Mouse (Mus musculus) neural tube, embryonic 15.5 days (tissue): ENCODE measurements around the gene Gm10401. TPM values are rescaled to one million over a fixed set of nuclear protein-coding genes. Genes with fewer than 3 reads are reported as not detected.

Experiments
- ATAC-seq: fragments of 200-750 bp; cut with Nextera tagmentation; 2 replicates; pipeline ENCODE4 v1.8.0; 2017; ENCODE audit warnings: mild to moderate bottlenecking, moderate TSS enrichment, moderate library complexity; ENCODE audit not compliant: low FRiP score
- H3K27ac ChIP-seq: fragments of 300-500 bp; sonication (generic); replicated peaks from 2 replicates; pipeline ENCODE4 v1.5.1; 2015; ENCODE audit warnings: mild to moderate bottlenecking, inconsistent platforms
- H3K27me3 ChIP-seq: fragments of 300-500 bp; sonication (generic); replicated peaks from 2 replicates; pipeline ENCODE4 v1.6.1; 2015; ENCODE audit warnings: inconsistent platforms
- H3K36me3 ChIP-seq: fragments of 300-500 bp; sonication (generic); 2 replicates; pipeline ENCODE4 v1.6.1; 2015; ENCODE audit warnings: inconsistent platforms
- H3K4me1 ChIP-seq: fragments of 300-500 bp; sonication (generic); 2 replicates; pipeline ENCODE4 v1.6.1; 2015; ENCODE audit warnings: inconsistent platforms
- H3K4me2 ChIP-seq: fragments of 300-500 bp; sonication (generic); 2 replicates; pipeline ENCODE4 v1.6.1; 2015; ENCODE audit warnings: inconsistent platforms, mild to moderate bottlenecking, moderate library complexity
- H3K4me3 ChIP-seq: fragments of 300-500 bp; sonication (generic); replicated peaks from 2 replicates; pipeline ENCODE4 v1.5.1; 2015; ENCODE audit warnings: mild to moderate bottlenecking, inconsistent platforms
- H3K9ac ChIP-seq: fragments of 300-500 bp; sonication (generic); replicated peaks from 2 replicates; pipeline ENCODE4 v1.6.1; 2015; ENCODE audit warnings: mild to moderate bottlenecking, inconsistent platforms
- H3K9me3 ChIP-seq: fragments of 300-500 bp; sonication (generic); replicated peaks from 2 replicates; pipeline ENCODE4 v1.6.1; 2016; ENCODE audit warnings: inconsistent platforms
- WGBS: fragments of 180-500 bp; shearing (Covaris S2); methylation state at CpG from one replicate; pipeline ENCODE4 v1.1.7; 2015; ENCODE audit warnings: mixed read lengths; 5-methylcytosine and 5-hydroxymethylcytosine counted together
- polyA plus RNA-seq: library from polyadenylated mRNA; unstranded; fragments of >200 nt; fragmentation: Nextera tagmentation; extraction: Ambion mirVana; gene quantifications from 2 replicates; pipeline ENCODE4 v1.2.1, GENCODE M21; 2015

Gm10401 gene
- polyA plus RNA-seq, 1 experiment from 2014 or later = 36.7 TPM

DNA sequence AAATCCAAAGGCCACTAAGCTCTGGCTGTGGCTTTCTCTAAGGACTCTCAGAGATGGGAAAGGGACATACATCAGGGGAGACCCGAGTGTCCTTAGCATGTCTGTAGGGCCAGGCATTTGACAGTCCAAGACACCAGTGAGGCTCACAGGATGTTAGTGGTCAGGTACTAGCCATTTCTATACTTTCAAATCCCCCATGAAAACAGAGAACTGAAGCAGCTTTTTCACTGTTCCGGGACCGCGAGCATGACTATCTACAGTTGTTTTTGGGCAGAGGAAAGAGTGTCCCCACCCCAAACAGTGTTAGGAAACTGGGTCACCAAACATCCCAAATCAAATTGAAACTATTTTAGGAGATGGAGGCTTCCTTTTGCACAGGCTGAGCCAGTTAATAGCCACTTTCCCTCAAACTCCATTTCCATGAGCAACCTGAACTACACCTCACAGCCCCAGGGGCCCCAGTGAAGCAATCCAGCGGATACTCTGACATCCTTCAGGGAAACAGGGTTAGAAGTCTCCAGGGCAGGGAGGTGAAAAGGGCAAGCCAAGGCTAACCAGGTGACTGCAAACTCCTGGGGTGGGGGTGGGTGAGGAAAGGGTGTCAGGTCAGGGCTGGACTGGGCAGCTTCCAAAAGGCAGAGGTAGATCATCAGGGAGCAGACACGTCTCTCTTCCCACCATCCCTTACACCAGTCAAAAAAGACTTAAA is 35.4 kb upstream of the Gm10401 start:
- Histone ChIP-seq H3K9me3 (no peaks in the 10 kb centered on the region), H3K27me3 (no peaks in the 10 kb centered on the region), H3K27ac (no peak overlapping the region), H3K4me3 (peak overlapping the region; percentile 83), H3K4me2 (peak overlapping the region; percentile 91), H3K36me3 (peaks cover 14% of the 10 kb centered on the region), H3K4me1 (peaks cover 28% of the 10 kb centered on the region), H3K9ac (peak overlapping the region; percentile 79)
- no peak for ATAC-seq
- 55% methylated on average over 6 of the region's 6 CpGs for WGBS

- Histone ChIP-seq H3K36me3 (peaks cover 23% of the 10 kb centered on the region), H3K27ac (no peak overlapping the region), H3K9me3 (no peaks in the 10 kb centered on the region), H3K4me1 (peaks cover 28% of the 10 kb centered on the region), H3K27me3 (no peaks in the 10 kb centered on the region), H3K9ac (peak overlapping the region; percentile 26; the same call in 1 of the 2 replicates), H3K4me3 (no peak overlapping the region), H3K4me2 (peak overlapping the region; percentile 91)
- ATAC-seq = no peak
- 96% methylated on average over 8 of the region's 8 CpGs for WGBS
These were observed 34.4 kb upstream of the Gm10401 start for GRCm38 (mm10) chr5:115132465-115132864.

- H3K4me3 ChIP-seq = no peak overlapping the region
- H3K4me2 ChIP-seq = no peak overlapping the region
- WGBS = 90% methylated on average over 6 of the region's 6 CpGs
- H3K27ac ChIP-seq = no peak overlapping the region
- H3K36me3 ChIP-seq = peaks cover 46% of the 10 kb centered on the region
- no peaks in the 10 kb centered on the region for H3K27me3 ChIP-seq
- H3K9me3 ChIP-seq = no peaks in the 10 kb centered on the region
- H3K9ac ChIP-seq = no peak overlapping the region
- peaks cover 45% of the 10 kb centered on the region for H3K4me1 ChIP-seq
- no peak for ATAC-seq
These were observed 31.2 kb upstream of the Gm10401 start for GRCm38 (mm10) chr5:115129328-115129727.

GRCm38 (mm10) chr5:115127421-115128179 is 29.5 kb upstream of the Gm10401 start:
- 93% methylated on average over 22 of the region's 22 CpGs for WGBS
- ATAC-seq = no peak

DNA sequence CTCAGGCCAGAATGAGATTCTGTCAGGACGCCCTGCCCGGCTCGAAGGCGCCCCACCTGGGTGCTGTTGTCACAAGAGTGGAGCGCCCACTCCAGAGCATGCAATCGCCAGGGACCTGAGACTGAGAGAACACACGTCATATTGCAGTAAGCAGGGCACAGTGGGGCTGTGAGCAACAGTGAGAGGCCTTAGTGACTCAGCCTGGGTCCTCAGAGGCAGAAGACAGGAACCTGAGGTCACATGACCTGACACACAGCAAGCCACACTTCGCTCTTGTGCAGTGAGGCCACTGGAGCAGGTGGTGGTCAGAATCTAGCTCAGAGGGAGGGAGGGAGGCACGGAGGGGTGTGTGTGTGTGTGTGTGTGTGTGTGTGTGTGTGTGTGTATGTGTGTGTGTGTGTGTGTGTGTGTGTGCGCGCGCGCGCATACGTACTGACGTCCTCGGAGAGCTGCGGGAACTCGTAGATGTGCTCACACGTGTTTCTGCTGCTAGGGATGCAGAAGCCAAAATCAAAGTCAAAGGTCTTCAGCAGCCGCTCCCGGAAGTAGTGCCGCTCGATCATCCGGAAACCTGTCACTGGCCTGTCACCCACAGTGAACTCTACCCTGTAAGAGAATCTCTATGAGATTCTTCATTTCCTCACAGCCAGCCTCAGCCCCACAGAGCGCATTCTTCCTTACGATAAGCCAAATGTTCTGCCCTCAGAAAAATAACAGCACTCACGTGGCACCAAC is 28.6 kb upstream of the Gm10401 start:
- no peak for ATAC-seq
- no peak overlapping the region for H3K4me2 ChIP-seq
- WGBS = 91% methylated on average over 28 of the region's 28 CpGs

More at GRCm38 (mm10) chr5:115127421-115128179, 29.5 kb upstream of the Gm10401 start:
- Histone ChIP-seq H3K9me3 (no peaks in the 10 kb centered on the region), H3K4me1 (peaks cover 29% of the 10 kb centered on the region), H3K36me3 (peaks cover 56% of the 10 kb centered on the region), H3K4me2 (no peak overlapping the region), H3K27me3 (no peaks in the 10 kb centered on the region), H3K27ac (no peak overlapping the region), H3K4me3 (no peak overlapping the region), H3K9ac (0 out of 2 replicates have a peak overlapping the region, but pooled peaks have one; percentile 7)

DNA sequence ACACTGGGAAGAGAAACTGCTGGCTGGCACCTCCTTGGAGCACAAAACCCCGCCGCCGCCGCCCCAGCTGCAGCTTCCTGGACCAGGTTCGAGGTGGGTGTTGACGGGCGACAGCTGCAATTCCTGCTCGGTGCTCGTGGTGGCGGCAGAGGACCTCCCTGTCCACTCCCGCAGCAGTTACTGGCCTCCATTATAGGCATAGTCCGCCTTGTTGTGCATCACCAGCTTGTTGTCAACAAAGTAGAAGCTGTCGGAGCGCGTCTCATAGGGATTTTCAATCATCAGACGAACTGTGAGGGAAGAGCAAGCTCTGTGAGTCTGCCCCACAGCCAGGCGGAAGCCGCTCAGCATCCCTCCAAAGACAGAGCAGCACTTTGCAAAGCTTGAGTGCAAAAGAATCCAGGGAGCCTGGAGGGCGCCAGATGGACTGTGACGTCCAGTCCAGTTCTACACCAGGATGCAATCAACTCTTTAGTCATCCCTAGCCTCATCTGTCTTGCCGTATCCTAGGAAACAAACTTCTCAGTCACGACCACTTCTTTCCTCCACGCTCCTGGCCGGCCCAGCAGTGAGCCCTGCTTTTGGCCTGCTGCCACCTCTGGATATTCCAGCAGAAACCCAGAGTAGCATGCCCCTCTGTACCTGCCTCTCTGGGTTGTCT is 27.2 kb upstream of the Gm10401 start:
- Histone ChIP-seq H3K4me1 (peaks cover 17% of the 10 kb centered on the region), H3K27ac (peak overlapping the region; percentile 14), H3K36me3 (peaks cover 56% of the 10 kb centered on the region), H3K4me2 (no peak overlapping the region), H3K4me3 (no peak overlapping the region), H3K9ac (no peak overlapping the region), H3K27me3 (no peaks in the 10 kb centered on the region), H3K9me3 (no peaks in the 10 kb centered on the region)
- peak; percentile 79 for ATAC-seq
- 17% methylated on average over 24 of the region's 24 CpGs for WGBS

More for the DNA sequence above, 28.6 kb upstream of the Gm10401 start:
- Histone ChIP-seq H3K36me3 (peaks cover 56% of the 10 kb centered on the region), H3K27me3 (no peaks in the 10 kb centered on the region), H3K9ac (no peak overlapping the region; the same call in 1 of the 2 replicates), H3K4me3 (no peak overlapping the region), H3K4me1 (peaks cover 26% of the 10 kb centered on the region), H3K9me3 (no peaks in the 10 kb centered on the region), H3K27ac (0 out of 2 replicates have a peak overlapping the region, but pooled peaks have one; percentile 14)

GRCm38 (mm10) chr5:115124690-115125089 is 26.6 kb upstream of the Gm10401 start:
- no peak overlapping the region for H3K4me2 ChIP-seq
- H3K4me3 ChIP-seq = no peak overlapping the region
- WGBS = 94% methylated on average over 6 of the region's 6 CpGs
- H3K27ac ChIP-seq = no peak overlapping the region
- H3K9me3 ChIP-seq = no peaks in the 10 kb centered on the region
- ATAC-seq = no peak
- H3K4me1 ChIP-seq = peaks cover 17% of the 10 kb centered on the region
- H3K9ac ChIP-seq = no peak overlapping the region
- H3K27me3 ChIP-seq = no peaks in the 10 kb centered on the region
- H3K36me3 ChIP-seq = peaks cover 52% of the 10 kb centered on the region

DNA sequence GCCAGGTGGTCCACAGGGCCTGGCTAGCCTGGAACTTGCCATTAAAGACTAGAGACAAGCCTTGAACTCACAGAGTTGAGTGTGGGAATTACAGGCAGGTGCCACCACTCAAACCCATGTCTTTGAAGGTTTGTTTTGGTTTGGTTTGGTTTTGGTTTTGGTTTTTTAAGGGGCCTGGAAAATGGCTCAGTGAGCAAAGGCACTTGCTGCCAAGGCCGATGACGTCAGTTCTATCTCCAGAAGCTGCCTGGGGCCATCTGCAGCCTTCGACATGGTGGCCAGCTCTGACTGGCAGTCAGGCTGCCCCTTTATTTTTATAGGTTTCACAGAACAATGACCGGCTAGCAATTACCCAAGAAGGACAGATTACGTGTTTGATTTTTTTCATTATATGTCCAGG is 22.9 kb upstream of the Gm10401 start:
- no peak for ATAC-seq
- Histone ChIP-seq H3K27me3 (no peaks in the 10 kb centered on the region), H3K9me3 (no peaks in the 10 kb centered on the region), H3K27ac (no peak overlapping the region), H3K4me3 (no peak overlapping the region), H3K9ac (no peak overlapping the region), H3K4me1 (peaks cover 24% of the 10 kb centered on the region), H3K36me3 (peaks cover 23% of the 10 kb centered on the region), H3K4me2 (no peak overlapping the region)
- 58% methylated on average over 5 of the region's 5 CpGs for WGBS

GRCm38 (mm10) chr5:115118961-115119570 is 21.0 kb upstream of the Gm10401 start, which contains the start of gene Acads:
Gene Acads, minus strand, starts transcription at chr5:115119346.
- Histone ChIP-seq H3K4me3 (peak within 1 kb of the TSS; percentile 64), H3K4me2 (peak within 1 kb of the TSS; percentile 88), H3K36me3 (peaks cover 15% of the 10 kb centered on the region), H3K9me3 (no peaks in the 10 kb centered on the region), H3K4me1 (peaks cover 10% of the 10 kb centered on the region), H3K27me3 (no peaks in the 10 kb centered on the region), H3K27ac (0 out of 2 replicates have a peak within 1 kb of the TSS, but pooled peaks have one; percentile 5), H3K9ac (peak within 1 kb of the TSS; percentile 75)
- under 1% methylated on average over 37 of the region's 39 CpGs for WGBS
- ATAC-seq = peak; percentile 71; the same call in 1 of the 2 replicates

GRCm38 (mm10) chr5:115117467-115117866 is 19.4 kb upstream of the Gm10401 start:
- Histone ChIP-seq H3K4me2 (no peak overlapping the region), H3K4me1 (peaks cover 10% of the 10 kb centered on the region), H3K36me3 (peaks cover 13% of the 10 kb centered on the region), H3K9ac (no peak overlapping the region), H3K9me3 (no peaks in the 10 kb centered on the region), H3K27me3 (no peaks in the 10 kb centered on the region), H3K4me3 (no peak overlapping the region), H3K27ac (no peak overlapping the region)
- WGBS = 96% methylated on average over 13 of the region's 13 CpGs
- no peak for ATAC-seq
